Mouse (Mus musculus) midbrain, embryonic 11.5 days (tissue): Measurements from ENCODE around the gene 4930415O20Rik. TPM values are rescaled to one million over a fixed set of nuclear protein-coding genes. Genes with fewer than 3 reads are reported as not detected.

ENCODE experiments used
- ATAC-seq: fragments of 200-750 bp; cut with Nextera tagmentation; 2 replicates; pipeline ENCODE4 v1.8.0; 2017; ENCODE audit warnings: moderate TSS enrichment, moderate library complexity; ENCODE audit not compliant: low FRiP score
- DNase-seq: peaks from one replicate; pipeline ENCODE4 v3.0.0; 2015; ENCODE audit warnings: low spot score; ENCODE audit errors: missing footprints
- H3K27ac ChIP-seq: fragments of 300-500 bp; sonication (generic); 2 replicates; pipeline ENCODE4 v1.5.1; 2014; ENCODE audit warnings: low read depth, low read length
- H3K27me3 ChIP-seq: fragments of 300-500 bp; sonication (generic); 2 replicates; pipeline ENCODE4 v1.6.1; 2014; ENCODE audit warnings: mild to moderate bottlenecking, low read length, moderate library complexity, mixed read lengths; ENCODE audit not compliant: control insufficient read depth, insufficient read depth
- H3K36me3 ChIP-seq: fragments of 300-500 bp; sonication (generic); 2 replicates; pipeline ENCODE4 v1.6.1; 2014; ENCODE audit warnings: mild to moderate bottlenecking, low read length, moderate library complexity, mixed read lengths; ENCODE audit not compliant: control insufficient read depth, insufficient read depth
- H3K4me1 ChIP-seq: fragments of 300-500 bp; sonication (generic); 2 replicates; pipeline ENCODE4 v1.6.1; 2014; ENCODE audit warnings: low read length; ENCODE audit not compliant: control insufficient read depth, insufficient read depth
- H3K4me2 ChIP-seq: fragments of 300-500 bp; sonication (generic); 2 replicates; pipeline ENCODE4 v1.6.1; 2014; ENCODE audit warnings: mild to moderate bottlenecking, moderate library complexity
- H3K4me3 ChIP-seq: fragments of 300-500 bp; sonication (generic); 2 replicates; pipeline ENCODE4 v1.5.1; 2014; ENCODE audit warnings: low read depth, low read length
- H3K9ac ChIP-seq: fragments of 300-500 bp; sonication (generic); 2 replicates; pipeline ENCODE4 v1.6.1; 2014; ENCODE audit warnings: low read length
- H3K9me3 ChIP-seq: fragments of 300-500 bp; sonication (generic); 2 replicates; pipeline ENCODE4 v1.6.1; 2016; ENCODE audit warnings: low read length; ENCODE audit not compliant: control insufficient read depth
- WGBS: fragments of 180-500 bp; shearing (Covaris S2); extraction: QIAGEN DNeasy Blood & Tissue Kit; methylation state at CpG from one replicate; pipeline ENCODE4 v1.1.7; 2014; 5-methylcytosine and 5-hydroxymethylcytosine counted together
- polyA plus RNA-seq: library from polyadenylated mRNA; unstranded; fragments of >200 nt; fragmentation: Nextera tagmentation; extraction: Ambion mirVana; gene quantifications from 2 replicates; pipeline ENCODE4 v1.2.1, GENCODE M21; 2014

Gene 4930415O20Rik
- 0.44 TPM in 1 of 2 replicates, not detected in the other for polyA plus RNA-seq

- Histone ChIP-seq H3K27ac (no peak within 1 kb of the TSS), H3K9me3 (no peaks in the 10 kb centered on the region), H3K4me2 (no peak within 1 kb of the TSS), H3K4me1 (peaks cover 9% of the 10 kb centered on the region), H3K27me3 (no peaks in the 10 kb centered on the region), H3K36me3 (no peaks in the 10 kb centered on the region), H3K9ac (no peak within 1 kb of the TSS), H3K4me3 (no peak within 1 kb of the TSS)
- 84% methylated on average over 10 of the region's 10 CpGs for WGBS
- DNase-seq (no peak), ATAC-seq (no peak)
These were observed at the start of gene 4930415O20Rik, which contains the start of gene Ccnt1 for GRCm38 (mm10) chr15:98570873-98571538. 4930415O20Rik (plus strand) TSS chr15:98571004. Ccnt1 (minus strand) TSS chr15:98570923.

DNA sequence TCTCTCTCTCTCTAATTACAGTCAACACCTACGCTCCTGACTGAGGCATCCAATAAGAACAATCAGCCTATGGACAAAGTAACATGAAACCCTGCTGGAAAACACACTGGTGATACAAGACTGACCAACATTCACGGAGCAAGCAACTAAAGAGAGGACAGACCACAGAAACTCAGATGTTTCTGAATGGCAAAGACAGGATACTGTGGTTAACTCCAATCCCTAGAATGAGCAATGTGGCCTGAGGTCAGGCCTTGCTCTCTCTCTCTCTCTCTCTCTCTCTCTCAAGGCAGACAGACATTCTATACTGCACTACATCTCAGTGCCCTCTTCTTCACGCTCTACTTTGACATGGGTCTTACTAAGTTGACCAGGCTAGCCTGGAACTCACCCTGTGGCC, 49.6 kb upstream of the 4930415O20Rik start:
- DNase-seq = no peak
- 97% methylated on average over 3 of the region's 3 CpGs for WGBS
- H3K27ac ChIP-seq = no peak overlapping the region
- no peak for ATAC-seq
- no peak overlapping the region for H3K4me2 ChIP-seq
- peaks cover 39% of the 10 kb centered on the region for H3K36me3 ChIP-seq
- H3K9me3 ChIP-seq = no peaks in the 10 kb centered on the region
- H3K9ac ChIP-seq = no peak overlapping the region
- H3K27me3 ChIP-seq = no peaks in the 10 kb centered on the region
- no peak overlapping the region for H3K4me3 ChIP-seq
- no peaks in the 10 kb centered on the region for H3K4me1 ChIP-seq

DNA sequence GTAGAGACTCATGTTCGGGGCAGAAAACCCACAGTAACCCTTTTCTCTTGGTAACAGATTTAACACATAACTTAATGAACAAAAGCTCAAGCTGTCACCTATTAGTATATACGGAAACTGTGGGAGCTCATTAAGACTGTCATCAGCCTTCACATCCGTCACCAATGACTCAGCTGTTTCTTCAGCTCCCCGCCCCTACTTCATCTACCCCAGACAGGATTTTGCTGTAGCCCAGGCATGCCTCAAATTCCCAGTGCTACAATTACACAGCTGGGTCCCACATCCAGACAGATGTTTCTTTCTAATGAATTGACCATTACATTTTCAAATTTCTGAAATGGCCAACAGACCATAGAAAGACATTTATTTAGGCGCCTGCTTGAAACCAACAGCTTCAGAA, 44.7 kb upstream of the 4930415O20Rik start:
- DNase-seq (no peak), ATAC-seq (no peak)
- H3K27me3 ChIP-seq = no peaks in the 10 kb centered on the region
- H3K4me1 ChIP-seq = no peaks in the 10 kb centered on the region
- peaks cover 50% of the 10 kb centered on the region for H3K36me3 ChIP-seq
- no peak overlapping the region for H3K4me3 ChIP-seq
- no peaks in the 10 kb centered on the region for H3K9me3 ChIP-seq
- H3K9ac ChIP-seq = no peak overlapping the region
- H3K4me2 ChIP-seq = no peak overlapping the region
- 88% methylated on average over 5 of the region's 5 CpGs for WGBS
- no peak overlapping the region for H3K27ac ChIP-seq

DNA sequence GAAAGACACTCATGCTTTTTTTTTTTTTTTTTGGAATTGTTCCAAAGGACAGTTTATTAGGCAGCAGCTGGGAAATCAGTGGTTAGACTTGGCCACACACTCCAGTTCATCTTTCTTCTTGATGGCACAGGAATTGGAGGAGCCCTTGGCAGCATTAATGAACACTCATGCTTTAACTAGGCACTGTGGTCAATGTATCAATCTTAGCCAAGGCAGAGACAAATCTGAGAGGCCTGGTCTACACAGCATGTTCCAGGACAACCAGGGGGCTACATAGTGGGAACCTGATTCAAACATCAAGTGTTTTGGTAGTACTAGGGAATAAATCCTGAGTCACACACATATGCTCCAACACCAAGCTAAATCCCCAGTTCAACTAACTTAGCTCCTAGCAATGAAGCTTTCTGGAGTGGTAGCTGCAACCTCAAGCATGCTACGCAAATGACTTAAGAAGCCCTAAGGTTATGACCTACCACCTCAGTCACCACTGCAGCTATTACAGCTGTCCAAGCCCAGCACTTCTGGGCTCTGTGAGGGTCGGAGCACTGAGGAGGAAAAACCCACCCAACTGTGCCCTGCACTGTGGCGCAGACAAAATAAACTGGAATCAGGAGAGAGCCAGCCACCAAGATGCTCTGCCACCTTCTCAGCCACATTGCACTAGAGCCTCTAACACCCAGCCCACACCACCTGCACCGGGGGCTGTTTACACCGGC, 43.6 kb upstream of the 4930415O20Rik start:
- H3K4me1 ChIP-seq = peaks cover 1% of the 10 kb centered on the region
- no peak overlapping the region for H3K4me3 ChIP-seq
- H3K9ac ChIP-seq = no peak overlapping the region
- DNase-seq (no peak), ATAC-seq (no peak)
- H3K4me2 ChIP-seq = no peak overlapping the region
- H3K27me3 ChIP-seq = no peaks in the 10 kb centered on the region
- H3K27ac ChIP-seq = no peak overlapping the region
- peaks cover 47% of the 10 kb centered on the region for H3K36me3 ChIP-seq
- WGBS = 94% methylated on average over 5 of the region's 5 CpGs
- H3K9me3 ChIP-seq = no peaks in the 10 kb centered on the region

GRCm38 (mm10) chr15:98528066-98528563, 42.7 kb upstream of the 4930415O20Rik start:
- 93% methylated on average over 5 of the region's 5 CpGs for WGBS
- Histone ChIP-seq H3K27ac (no peak overlapping the region), H3K4me2 (no peak overlapping the region), H3K9ac (no peak overlapping the region), H3K36me3 (peaks cover 38% of the 10 kb centered on the region), H3K27me3 (no peaks in the 10 kb centered on the region), H3K4me1 (peaks cover 8% of the 10 kb centered on the region), H3K9me3 (no peaks in the 10 kb centered on the region), H3K4me3 (no peak overlapping the region)
- DNase-seq (no peak), ATAC-seq (no peak)

GRCm38 (mm10) chr15:98532281-98532680, 38.5 kb upstream of the 4930415O20Rik start:
- peaks cover 26% of the 10 kb centered on the region for H3K36me3 ChIP-seq
- DNase-seq = no peak
- H3K4me2 ChIP-seq = peak overlapping the region; percentile 92
- H3K4me1 ChIP-seq = peaks cover 8% of the 10 kb centered on the region
- no peak for ATAC-seq
- no peak overlapping the region for H3K27ac ChIP-seq
- H3K9me3 ChIP-seq = no peaks in the 10 kb centered on the region
- H3K4me3 ChIP-seq = peak overlapping the region; percentile 84
- WGBS = 53% methylated on average over 5 of the region's 5 CpGs
- H3K9ac ChIP-seq = peak overlapping the region; percentile 98
- no peaks in the 10 kb centered on the region for H3K27me3 ChIP-seq

- no peaks in the 10 kb centered on the region for H3K27me3 ChIP-seq
- WGBS = 1% methylated on average over 18 of the region's 18 CpGs
- DNase-seq (peak; percentile 90), ATAC-seq (no peak)
- peak overlapping the region; percentile 92 for H3K4me2 ChIP-seq
- peak overlapping the region; percentile 98 for H3K9ac ChIP-seq
- H3K4me1 ChIP-seq = peaks cover 8% of the 10 kb centered on the region
- H3K27ac ChIP-seq = no peak overlapping the region
- H3K36me3 ChIP-seq = peaks cover 19% of the 10 kb centered on the region
- peak overlapping the region; percentile 84 for H3K4me3 ChIP-seq
- no peaks in the 10 kb centered on the region for H3K9me3 ChIP-seq
These were observed 37.7 kb upstream of the 4930415O20Rik start for GRCm38 (mm10) chr15:98533035-98533531.

- peak; percentile 100 for ATAC-seq
- whole genome bisulfite sequencing = under 1% methylated on average over 69 of the region's 70 CpGs
These were observed 36.8 kb upstream of the 4930415O20Rik start, which contains the start of gene Kansl2 for GRCm38 (mm10) chr15:98533881-98534627. Kansl2 (minus strand) TSS chr15:98534264.

More at GRCm38 (mm10) chr15:98533881-98534627, 36.8 kb upstream of the 4930415O20Rik start, which contains the start of gene Kansl2:
- Histone ChIP-seq H3K27ac (peak within 1 kb of the TSS; percentile 99), H3K4me3 (peak within 1 kb of the TSS; percentile 84), H3K36me3 (peaks cover 15% of the 10 kb centered on the region), H3K4me1 (peaks cover 8% of the 10 kb centered on the region), H3K9me3 (no peaks in the 10 kb centered on the region), H3K4me2 (peak within 1 kb of the TSS; percentile 92), H3K9ac (peak within 1 kb of the TSS; percentile 98), H3K27me3 (no peaks in the 10 kb centered on the region)
- peak; percentile 99 for DNase-seq
